Mouse (Mus musculus) cerebellum, postnatal 14 days (tissue): ENCODE results near the gene Zfp276.

Experiments used
- DNase-seq, 2 experiments: peaks; one replicate each; pipeline ENCODE4 v3.0.0; 2021; ENCODE audit warnings: mixed read lengths in 2 of 2

Gene Zfp276

GRCm38 (mm10) chr8:123292281-123292680 is 38.3 kb downstream of the Zfp276 start:
- no peak for DNase-seq

- no peak for DNase-seq
These were observed 38.8 kb downstream of the Zfp276 start for GRCm38 (mm10) chr8:123292785-123293184.

DNA sequence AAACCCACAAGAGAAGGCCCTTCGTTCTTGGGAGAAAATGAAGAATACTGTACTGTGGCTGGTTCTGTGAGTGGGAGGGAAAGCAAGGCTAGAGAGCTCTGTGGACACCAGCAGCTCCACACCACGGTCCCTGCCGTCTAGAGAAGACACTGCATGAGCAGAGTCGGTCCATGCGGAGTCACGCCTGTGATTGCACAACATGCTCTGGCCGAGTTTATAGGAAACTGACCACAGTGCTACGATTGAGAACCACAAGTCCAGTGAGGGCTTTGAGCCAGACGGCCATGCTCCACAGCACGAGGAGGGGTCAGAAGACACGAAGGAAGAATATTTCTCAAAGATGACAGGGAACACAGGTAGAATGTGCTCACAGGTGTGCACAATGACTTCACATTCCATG is 44.3 kb downstream of the Zfp276 start:
- DNase-seq = no peak

DNA sequence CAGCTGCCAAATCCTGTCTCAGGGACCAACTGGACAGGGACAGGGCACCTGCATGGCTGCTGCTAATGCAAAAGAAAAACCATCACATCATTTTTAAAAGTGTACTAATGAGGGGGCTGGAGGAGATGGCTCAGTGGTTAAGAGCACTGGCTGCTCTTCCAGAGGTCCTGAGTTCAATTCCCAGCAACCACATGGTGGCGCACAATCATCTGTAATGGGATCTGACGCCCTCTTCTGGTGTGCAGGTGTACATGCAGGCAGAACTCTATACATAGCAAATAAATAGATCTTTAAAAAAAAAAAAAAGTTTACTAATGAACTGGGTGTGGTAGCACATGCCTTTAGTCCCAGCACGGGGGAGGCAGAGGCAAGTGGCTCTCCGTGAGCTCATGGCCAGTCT is 54.7 kb downstream of the Zfp276 start:
- DNase-seq = no peak

- DNase-seq = no peak
These were observed 63.9 kb downstream of the Zfp276 start for GRCm38 (mm10) chr8:123317781-123318466.

GRCm38 (mm10) chr8:123318467-123318911 is 64.5 kb downstream of the Zfp276 start, which contains the start of gene Fanca:
TSS of gene Fanca (minus strand) at chr8:123318576.
- DNase-seq = peak; percentile 94
